Mouse (Mus musculus) liver, embryonic 14.5 days (tissue): Measurements from ENCODE around the gene Kcnt2. TPM values are rescaled to one million over a fixed set of nuclear protein-coding genes. Genes with fewer than 3 reads are reported as not detected.

Source experiments
- ATAC-seq: fragments of 200-750 bp; cut with Nextera tagmentation; 2 replicates; pipeline ENCODE4 v1.8.0; 2017; ENCODE audit warnings: moderate number of reproducible peaks, mild to moderate bottlenecking, moderate library complexity; ENCODE audit not compliant: insufficient read depth
- DNase-seq, 3 experiments: peaks; one replicate each; pipeline ENCODE4 v3.0.0-alpha.2; 2012 to 2013; ENCODE audit warnings: low read depth in 3 of 3, low spot score in 3 of 3
- H3K27ac ChIP-seq: fragments of 300-500 bp; sonication (generic); 2 replicates; pipeline ENCODE4 v1.5.1; 2014; ENCODE audit warnings: moderate library complexity, mild to moderate bottlenecking, control low read depth, inconsistent platforms
- H3K27me3 ChIP-seq: fragments of 300-500 bp; sonication (generic); 2 replicates; pipeline ENCODE4 v1.6.1; 2014; ENCODE audit warnings: mild to moderate bottlenecking, low read length, moderate library complexity; ENCODE audit not compliant: control insufficient read depth, insufficient read depth
- H3K36me3 ChIP-seq: fragments of 300-500 bp; sonication (generic); replicated peaks from 2 replicates; pipeline ENCODE4 v1.6.1; 2014; ENCODE audit warnings: low read depth; ENCODE audit not compliant: control insufficient read depth, insufficient read depth
- H3K4me1 ChIP-seq, 2 experiments: fragments of 200-500 bp in 1 of 2; fragments of 300-500 bp in 1 of 2; sonication (generic) in 1 of 2; replicated peaks; 2 replicates each; pipeline ENCODE4 v1.6.1; 2012 to 2014; ENCODE audit warnings: antibody characterized with exemption in 1 of 2, inconsistent platforms in 1 of 2, low read length in 1 of 2; ENCODE audit not compliant: control insufficient read depth in 2 of 2, insufficient read depth in 2 of 2
- H3K4me2 ChIP-seq: fragments of 300-500 bp; sonication (generic); 2 replicates; pipeline ENCODE4 v1.6.1; 2014; ENCODE audit warnings: low read depth, mild to moderate bottlenecking, control low read depth, moderate library complexity
- H3K4me3 ChIP-seq, 2 experiments: fragments of 200-500 bp in 1 of 2; fragments of 300-500 bp in 1 of 2; sonication (generic) in 1 of 2; 2 replicates each; pipeline ENCODE4 v1.5.1; 2012 to 2014; ENCODE audit warnings: low read depth in 2 of 2, low read length in 2 of 2, mild to moderate bottlenecking in 2 of 2, control low read depth in 1 of 2, inconsistent platforms in 1 of 2, moderate library complexity in 1 of 2; ENCODE audit not compliant: insufficient read depth in 1 of 2
- H3K9ac ChIP-seq: fragments of 300-500 bp; sonication (generic); replicated peaks from 2 replicates; pipeline ENCODE4 v1.6.1; 2014; ENCODE audit warnings: mild to moderate bottlenecking, control low read depth, moderate library complexity
- H3K9me3 ChIP-seq: fragments of 300-500 bp; sonication (generic); 2 replicates; pipeline ENCODE4 v1.6.1; 2016; ENCODE audit warnings: low read length, mixed read lengths; ENCODE audit not compliant: control insufficient read depth
- CTCF ChIP-seq: IDR thresholded peaks from 2 replicates; pipeline ENCODE4 v1.5.1; 2016; ENCODE audit warnings: antibody characterized with exemption, low read depth, control low read depth
- EP300 ChIP-seq: IDR thresholded peaks from 2 replicates; pipeline ENCODE4 v1.6.1; 2016; ENCODE audit warnings: antibody characterized with exemption, low read depth
- WGBS: fragments of 180-500 bp; shearing (Covaris S2); extraction: QIAGEN DNeasy Blood & Tissue Kit; methylation state at CpG from one replicate; pipeline ENCODE4 v1.1.7; 2014; ENCODE audit not compliant: insufficient replicate concordance; 5-methylcytosine and 5-hydroxymethylcytosine counted together
- polyA plus RNA-seq, 2 experiments: library from polyadenylated mRNA; depleted of rRNA in 1 of 2; stranded (reverse) in 1 of 2; unstranded in 1 of 2; fragments of >200 nt; fragmentation: Nextera tagmentation in 1 of 2; extraction: Ambion mirVana in 1 of 2; gene quantifications; 2 replicates each; pipeline versions ENCODE4 v1.2.1 to v1.2.3; 2012 to 2014

Gene Kcnt2
- polyA plus RNA-seq, 2 experiments, result 0.04 to 0.07 TPM

DNA sequence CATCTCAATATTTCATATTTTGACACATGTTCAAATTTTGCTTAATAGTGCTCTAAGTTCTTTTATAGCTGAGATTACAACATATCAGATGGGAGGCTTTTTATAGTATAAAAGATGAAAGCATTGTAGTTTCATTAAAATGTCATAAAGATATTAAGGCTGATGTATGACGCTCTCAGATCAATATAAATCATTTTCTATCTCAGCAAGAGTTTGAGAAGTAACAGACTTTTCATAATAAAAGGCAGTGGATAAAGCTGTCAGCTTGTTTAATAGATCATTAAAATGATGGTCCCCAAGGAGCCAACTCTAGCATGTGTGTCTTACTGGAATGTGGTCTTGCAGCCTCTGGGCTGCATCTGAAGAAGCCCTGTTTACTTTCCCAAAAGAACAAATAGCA, 206.0 kb downstream of the Kcnt2 start:
- 50% methylated on average over 1 of the region's 1 CpGs for WGBS
- no peaks in the 10 kb centered on the region for H3K27me3 ChIP-seq

DNA sequence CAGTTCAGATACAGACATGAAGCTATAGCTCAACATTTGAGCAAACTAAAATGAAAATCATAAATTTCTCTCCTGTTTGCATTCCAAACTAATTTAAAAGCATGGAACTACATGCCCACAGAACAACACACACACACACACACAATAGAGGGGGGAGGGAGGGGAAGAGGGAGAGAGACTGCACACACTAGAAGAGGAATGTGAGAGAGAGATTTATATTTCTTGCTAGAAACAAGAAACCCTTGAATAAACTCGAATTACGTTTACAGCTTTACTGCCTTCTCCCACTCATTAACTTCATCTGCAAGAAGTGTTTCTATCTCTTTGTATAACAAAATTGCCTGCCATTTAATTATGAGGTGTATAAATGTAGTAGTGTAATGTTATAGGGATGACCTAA, 209.9 kb downstream of the Kcnt2 start:
- no peak for TF ChIP-seq CTCF
- TF ChIP-seq EP300, result no peak
- no peak overlapping the region for H3K4me2 ChIP-seq
- no peaks in the 10 kb centered on the region for H3K9me3 ChIP-seq
- no peak overlapping the region for H3K4me3 ChIP-seq
- H3K27ac ChIP-seq, result no peak overlapping the region
- H3K27me3 ChIP-seq, result no peaks in the 10 kb centered on the region
- WGBS, result 55% methylated on average over 2 of the region's 2 CpGs
- H3K36me3 ChIP-seq, result no peaks in the 10 kb centered on the region
- ATAC-seq (no peak), DNase-seq (no peak)
- H3K4me1 ChIP-seq, result no peaks in the 10 kb centered on the region
- no peak overlapping the region for H3K9ac ChIP-seq

More for the DNA sequence above, 206.0 kb downstream of the Kcnt2 start:
- no peak for ATAC-seq
- H3K36me3 ChIP-seq, result no peaks in the 10 kb centered on the region
- no peaks in the 10 kb centered on the region for H3K4me1 ChIP-seq
- no peak overlapping the region for H3K4me3 ChIP-seq
- H3K9ac ChIP-seq, result no peak overlapping the region
- H3K9me3 ChIP-seq, result no peaks in the 10 kb centered on the region
- H3K4me2 ChIP-seq, result no peak overlapping the region
- TF ChIP-seq CTCF (no peak), EP300 (no peak)
- DNase-seq, result no peak
- no peak overlapping the region for H3K27ac ChIP-seq

DNA sequence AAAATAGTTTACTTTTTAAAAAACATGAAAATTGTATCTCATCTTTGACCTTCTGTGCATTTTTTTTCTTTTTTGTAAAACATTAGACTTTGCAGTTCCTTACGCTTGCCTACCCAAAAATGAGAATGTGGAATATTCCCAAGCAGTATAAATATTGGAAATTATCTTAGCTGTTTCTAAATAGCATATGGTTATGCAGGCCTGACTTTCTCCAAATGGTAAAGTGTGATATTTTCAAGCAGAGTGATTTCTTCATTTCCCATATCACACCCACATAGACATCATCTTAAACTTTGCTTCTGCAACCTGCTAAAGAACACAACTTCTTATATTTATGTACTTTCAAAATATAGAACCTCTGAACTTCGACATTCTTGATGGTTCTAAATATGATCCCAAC, 210.9 kb downstream of the Kcnt2 start:
- TF ChIP-seq CTCF (no peak), EP300 (no peak)
- Histone ChIP-seq H3K9ac (no peak overlapping the region), H3K4me2 (no peak overlapping the region), H3K27ac (no peak overlapping the region), H3K4me1 (no peaks in the 10 kb centered on the region), H3K36me3 (no peaks in the 10 kb centered on the region), H3K4me3 (no peak overlapping the region), H3K27me3 (no peaks in the 10 kb centered on the region), H3K9me3 (no peaks in the 10 kb centered on the region)
- DNase-seq (no peak), ATAC-seq (no peak)
- 52% methylated on average over 2 of the region's 2 CpGs for WGBS

DNA sequence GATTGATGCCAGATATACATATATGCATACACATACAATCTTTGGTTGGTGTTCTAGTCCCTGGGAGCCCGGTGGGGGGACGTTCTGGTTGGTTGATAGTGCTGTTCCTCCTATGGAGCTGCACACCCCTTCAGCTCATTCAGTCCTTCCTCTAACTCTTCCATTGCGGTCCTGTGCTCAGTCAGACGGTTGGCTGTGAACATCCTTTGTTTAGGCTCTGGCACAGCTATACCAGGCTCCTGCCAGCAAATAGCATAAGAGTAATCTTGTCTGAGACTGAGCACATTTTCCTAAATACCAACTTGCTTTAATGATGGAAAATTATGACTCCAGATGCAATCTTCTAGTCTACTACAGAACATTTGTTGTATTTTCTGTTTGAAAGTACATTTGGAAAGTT, 222.4 kb downstream of the Kcnt2 start:
- no peaks in the 10 kb centered on the region for H3K4me1 ChIP-seq
- no peak for ATAC-seq
- H3K4me3 ChIP-seq, result no peak overlapping the region
- H3K27me3 ChIP-seq, result no peaks in the 10 kb centered on the region
- no peak overlapping the region for H3K9ac ChIP-seq
- H3K36me3 ChIP-seq, result no peaks in the 10 kb centered on the region
- no peak overlapping the region for H3K27ac ChIP-seq
- 57% methylated on average over 4 of the region's 4 CpGs for WGBS
- DNase-seq, result no peak
- TF ChIP-seq CTCF, result no peak
- TF ChIP-seq EP300, result no peak
- no peak overlapping the region for H3K4me2 ChIP-seq
- H3K9me3 ChIP-seq, result no peaks in the 10 kb centered on the region

DNA sequence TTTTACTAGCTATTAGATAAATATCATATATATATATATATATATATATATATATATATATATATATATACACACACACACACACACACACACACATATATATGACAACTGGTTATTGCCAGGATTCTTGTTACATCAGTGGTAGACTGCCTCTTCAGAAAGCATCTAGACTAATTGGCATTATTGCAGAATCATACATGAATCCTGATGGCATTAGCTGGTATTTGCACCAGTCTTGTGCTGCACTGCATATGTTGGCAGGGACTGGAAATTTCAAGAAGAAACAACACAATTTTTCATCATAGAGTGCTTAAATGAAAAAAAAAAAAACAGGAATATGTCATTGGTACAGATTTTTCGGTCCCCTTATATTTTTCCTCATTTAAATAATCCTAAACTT, 223.6 kb downstream of the Kcnt2 start:
- DNase-seq, result no peak
- no peak overlapping the region for H3K27ac ChIP-seq
- TF ChIP-seq EP300 (no peak), CTCF (no peak)
- H3K36me3 ChIP-seq, result no peaks in the 10 kb centered on the region
- no peaks in the 10 kb centered on the region for H3K4me1 ChIP-seq
- no peak overlapping the region for H3K9ac ChIP-seq
- H3K9me3 ChIP-seq, result no peaks in the 10 kb centered on the region
- no peaks in the 10 kb centered on the region for H3K27me3 ChIP-seq
- H3K4me3 ChIP-seq, result no peak overlapping the region
- ATAC-seq, result no peak
- no peak overlapping the region for H3K4me2 ChIP-seq
- 43% methylated on average over 1 of the region's 1 CpGs for WGBS
